Mouse (Mus musculus): ENCODE measurements at regions not wholly inside any gene's neighbourhood (a gene's known extent, or its start where the extent isn't known, plus 50 kb on each side); places are given as distances from the start of the nearest gene placed in this dataset.
"Not testable (repeated sequence)": the region's sequence is repeated elsewhere in the genome, so short reads cannot be mapped to it uniquely, and the experiment has no call there.

GRCm38 (mm10) chr13:68049731-68050130 lies 186.6 kb downstream of the BC048507 start:
- DNase-seq (ENCODE audit: low spot score in 2 of 2); intact Hi-C loops (cut with DNase I): not testable (repeated sequence)

- DNase-seq (ENCODE audit: low spot score in 2 of 2); intact Hi-C loops (cut with DNase I): not testable (repeated sequence)
Observed at GRCm38 (mm10) chr13:68093311-68093710, 230.2 kb downstream of the BC048507 start.

GRCm38 (mm10) chr13:68116786-68117185 lies 253.7 kb downstream of the BC048507 start:
- DNase-seq (ENCODE audit: low spot score in 2 of 2), result peak in 1 of 2 experiments; percentile 8
- intact Hi-C loops (cut with DNase I), result not testable (repeated sequence)

Measured in left cerebral cortex, postnatal 36 days (tissue).